Mouse (Mus musculus) ovary, postnatal 10 days (tissue): ENCODE data around the gene Dhx35.
A peak's percentile ranks its signal among the peaks of the same experiment; 100 is the strongest.

Experiments
- DNase-seq: peaks from one replicate; pipeline ENCODE4 v3.0.0; 2022; ENCODE audit warnings: low spot score

Gene Dhx35

DNA sequence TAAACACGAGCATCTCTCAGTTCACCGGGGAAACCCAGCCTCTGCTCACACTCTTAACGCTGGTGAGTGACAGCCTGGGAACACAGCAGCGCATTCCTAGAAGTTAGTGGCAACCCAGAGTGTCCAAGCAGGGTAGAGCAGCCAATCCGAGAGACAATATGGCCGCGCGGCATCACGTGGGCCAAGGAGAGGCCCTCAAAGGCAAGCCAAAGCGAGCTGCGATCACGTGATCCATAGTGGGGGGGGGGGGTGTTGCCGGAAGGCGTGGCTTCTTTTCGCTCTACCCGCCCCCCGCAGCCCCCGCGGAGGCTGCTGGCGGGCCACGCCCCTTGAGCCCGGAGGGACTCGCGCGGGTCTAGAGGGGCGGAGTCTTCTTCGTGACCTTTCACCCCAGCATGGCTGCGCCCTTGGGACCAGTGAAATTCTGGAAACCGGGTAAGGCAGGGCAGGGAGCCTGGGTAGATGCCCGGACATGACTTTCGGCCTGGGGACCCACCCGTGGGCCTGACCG is at the start of gene Dhx35:
Gene Dhx35 (plus strand): TSS at position 314 of the 511 bp plus-strand sequence.
- DNase-seq, result peak; percentile 65

DNA sequence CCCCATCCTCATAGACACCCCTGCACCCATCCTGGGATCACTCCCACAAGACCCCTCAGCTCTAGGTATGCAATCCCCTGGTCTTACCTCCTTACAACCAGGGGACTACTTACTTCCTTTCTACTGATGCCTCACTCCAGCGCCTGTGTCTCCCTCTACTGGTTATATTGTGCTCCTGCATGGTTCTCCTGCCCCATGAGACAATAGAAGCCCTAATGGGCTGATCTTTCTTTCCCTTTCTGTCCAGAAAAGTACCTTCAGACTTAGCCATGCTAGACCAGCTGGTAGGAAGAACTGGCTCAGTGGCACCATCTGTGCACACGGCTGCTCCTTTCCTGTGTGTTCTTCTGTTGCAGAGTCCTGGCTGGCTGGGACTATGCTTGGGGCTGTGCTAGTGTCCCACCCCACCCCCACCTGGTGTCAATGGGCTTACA is 49.5 kb upstream of the Dhx35 start:
- no peak for DNase-seq

DNA sequence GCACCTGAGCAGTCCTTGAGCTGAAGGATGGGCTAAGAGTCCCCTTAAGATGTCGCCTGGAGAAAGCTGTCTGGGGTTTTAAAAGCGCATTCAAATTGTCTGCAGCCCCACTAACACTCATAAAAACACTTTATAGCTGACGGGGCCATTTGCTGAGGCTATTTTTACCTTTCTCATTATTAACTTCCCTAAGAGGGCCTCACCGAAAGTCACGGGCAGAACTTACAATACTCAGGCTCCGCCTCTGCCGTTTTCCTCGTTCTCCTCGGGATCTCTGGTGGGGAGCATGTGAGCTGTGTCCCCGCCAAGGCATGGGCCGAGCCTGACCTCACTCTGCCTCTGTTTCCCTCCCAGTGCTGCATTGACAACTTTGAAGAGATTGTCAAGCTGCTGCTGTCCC is 48.4 kb upstream of the Dhx35 start:
- no peak for DNase-seq

DNA sequence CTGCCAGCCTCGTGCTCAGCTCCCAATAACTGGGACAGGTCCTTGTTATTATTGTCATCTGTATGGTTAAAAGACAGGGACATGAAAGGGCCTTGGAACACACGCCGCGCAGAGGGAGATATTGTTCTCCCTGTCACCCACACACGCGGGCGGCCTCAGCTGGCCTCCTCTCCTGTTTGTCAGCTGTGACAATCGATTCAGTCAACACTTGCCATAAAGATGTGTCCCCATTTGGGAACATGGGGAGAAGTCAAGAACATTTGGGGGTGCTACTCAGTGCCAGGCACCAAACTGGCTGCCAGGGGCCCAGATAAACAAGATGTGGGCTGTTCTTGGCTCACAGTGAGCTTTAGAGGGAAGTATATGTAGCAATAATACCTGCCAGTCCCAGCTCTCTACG is 45.2 kb upstream of the Dhx35 start:
- no peak for DNase-seq

DNA sequence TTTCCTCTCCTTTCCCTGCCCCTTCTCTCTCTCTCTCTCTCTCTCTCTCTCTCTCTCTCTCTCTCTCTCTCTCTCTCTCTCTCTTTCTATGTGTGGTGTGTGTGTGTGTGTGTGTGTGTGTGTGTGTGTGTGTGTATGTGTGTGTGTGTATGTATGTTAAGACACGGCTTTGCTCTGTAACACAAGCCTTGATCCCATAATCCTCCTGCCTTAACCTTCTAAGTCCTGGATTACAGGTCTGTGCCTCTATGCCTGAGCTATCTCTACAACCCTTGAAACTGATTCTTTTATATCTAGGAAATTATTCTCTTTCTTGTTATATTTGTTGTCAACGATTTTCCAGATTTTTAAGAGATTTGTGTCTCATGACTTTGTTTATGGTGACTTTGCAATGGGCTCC is 34.4 kb upstream of the Dhx35 start:
- no peak for DNase-seq

DNA sequence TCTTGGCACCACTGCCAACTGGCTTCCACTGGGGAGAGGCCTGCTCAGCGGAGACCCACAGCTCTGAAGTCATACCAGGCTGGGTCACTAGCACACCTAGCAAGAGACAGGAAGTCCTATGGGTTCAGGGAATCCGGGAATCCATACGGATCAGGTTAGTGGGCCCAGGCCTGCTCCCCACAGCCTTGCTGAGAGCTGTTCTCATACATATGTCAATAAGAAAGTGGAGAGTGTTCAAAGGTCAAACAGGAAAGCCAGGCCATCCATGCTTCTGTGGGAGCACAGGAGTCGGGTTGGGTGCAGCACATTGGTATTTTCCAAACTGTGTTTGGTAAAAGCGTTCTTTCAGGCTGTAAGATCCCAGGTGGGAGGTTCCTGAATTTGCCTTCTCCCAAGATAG is 32.3 kb upstream of the Dhx35 start:
- no peak for DNase-seq

DNA sequence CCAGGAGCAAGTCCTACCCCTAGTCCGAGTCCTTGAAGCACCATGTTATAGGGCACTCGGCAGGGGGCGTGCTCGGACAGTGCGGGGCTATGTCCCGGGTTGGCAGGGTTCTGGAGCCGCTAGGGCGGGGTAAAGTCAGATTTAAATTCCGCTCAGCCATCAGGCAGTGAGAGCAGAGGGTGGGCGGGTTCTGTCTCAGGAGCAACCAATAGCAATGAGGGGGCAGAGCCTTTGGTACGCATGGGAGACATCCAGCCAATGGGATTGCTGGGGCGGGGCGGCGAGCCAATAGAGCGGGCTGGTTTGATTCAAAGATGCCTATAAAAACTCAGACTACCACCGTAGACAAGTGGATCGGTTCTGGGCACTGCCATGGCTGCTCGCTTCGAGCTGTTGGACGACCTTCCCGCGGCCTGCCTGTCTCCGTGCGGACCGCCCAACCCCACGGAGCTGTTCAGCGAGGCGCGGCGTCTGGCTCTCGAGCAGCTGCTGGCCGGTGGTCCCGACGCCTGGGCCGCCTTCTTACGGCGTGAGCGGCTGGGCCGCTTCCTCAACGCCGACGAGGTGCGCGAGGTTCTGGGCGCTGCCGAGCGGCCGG is 26.8 kb upstream of the Dhx35 start, which contains the start of gene Fam83d:
Gene Fam83d (plus strand): TSS at position 352 of the 598 bp plus-strand sequence.
- DNase-seq, result peak; percentile 86

DNA sequence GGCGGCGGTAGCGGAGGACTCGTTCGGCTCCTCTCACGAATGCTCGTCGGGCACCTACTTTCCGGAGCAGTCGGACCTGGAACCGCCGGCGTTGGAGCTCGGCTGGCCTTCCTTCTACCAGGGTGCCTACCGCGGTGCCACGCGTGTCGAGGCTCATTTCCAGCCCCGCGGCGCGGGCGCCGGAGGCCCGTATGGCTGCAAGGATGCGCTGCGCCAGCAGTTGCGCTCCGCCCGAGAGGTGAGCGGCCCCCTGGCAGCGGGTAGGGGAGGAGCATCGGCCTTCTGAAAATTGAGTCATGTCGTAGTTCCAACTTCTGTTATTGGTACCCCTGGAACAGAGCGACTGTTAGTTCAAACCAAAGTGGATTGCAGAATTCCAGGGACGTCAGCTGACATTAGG is 26.3 kb upstream of the Dhx35 start:
- DNase-seq, result peak; percentile 11

DNA sequence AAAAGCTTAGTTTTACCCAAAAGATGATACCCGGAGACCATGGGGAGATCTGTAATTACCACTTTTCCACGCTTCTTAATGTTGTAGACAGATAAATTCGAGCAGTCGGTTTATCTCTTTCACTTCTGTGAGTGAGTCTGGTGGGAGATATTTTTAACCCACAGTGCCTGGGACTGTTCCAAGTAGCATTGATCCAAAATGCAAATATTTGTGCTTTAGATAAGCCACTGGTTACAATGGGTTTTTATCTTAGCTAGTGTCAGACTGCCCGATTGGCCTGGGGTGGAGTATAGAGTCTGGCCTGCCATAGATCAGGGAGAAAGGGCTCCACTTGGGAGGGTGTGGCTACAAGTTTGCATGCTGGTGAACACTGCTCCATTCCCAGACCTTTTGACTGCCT is 25.8 kb upstream of the Dhx35 start:
- DNase-seq, result no peak

DNA sequence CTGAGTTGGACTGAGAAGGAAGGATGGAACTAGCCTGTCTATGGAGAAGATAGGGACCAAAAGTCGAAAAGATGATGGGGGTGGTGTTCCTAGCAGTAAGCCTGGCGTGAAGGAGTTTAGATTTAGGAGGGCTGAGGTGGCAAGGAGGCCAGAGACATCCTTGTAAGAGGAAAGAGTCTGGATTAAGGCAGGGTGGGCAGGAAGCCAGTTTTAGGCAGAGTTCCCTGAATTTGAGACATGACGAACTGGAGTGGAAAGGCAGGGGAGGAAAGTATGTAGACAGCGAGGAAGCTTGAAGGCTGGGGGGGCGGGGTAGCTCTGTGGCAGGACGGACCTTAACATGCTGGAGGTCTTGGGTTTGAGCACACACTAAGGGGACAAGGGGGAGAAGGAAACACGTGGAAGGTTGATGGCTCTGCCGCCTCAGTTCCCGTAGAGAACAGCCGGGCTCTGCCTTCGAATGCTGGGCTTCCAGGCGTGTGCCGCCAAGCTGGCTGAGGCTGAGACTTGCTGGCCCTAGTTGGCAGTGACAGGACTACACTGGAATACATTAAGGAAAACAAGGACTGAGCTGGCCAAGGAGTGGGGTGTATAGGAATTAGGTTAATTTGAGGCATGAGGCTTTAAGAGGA is 24.4 kb upstream of the Dhx35 start:
- no peak for DNase-seq

DNA sequence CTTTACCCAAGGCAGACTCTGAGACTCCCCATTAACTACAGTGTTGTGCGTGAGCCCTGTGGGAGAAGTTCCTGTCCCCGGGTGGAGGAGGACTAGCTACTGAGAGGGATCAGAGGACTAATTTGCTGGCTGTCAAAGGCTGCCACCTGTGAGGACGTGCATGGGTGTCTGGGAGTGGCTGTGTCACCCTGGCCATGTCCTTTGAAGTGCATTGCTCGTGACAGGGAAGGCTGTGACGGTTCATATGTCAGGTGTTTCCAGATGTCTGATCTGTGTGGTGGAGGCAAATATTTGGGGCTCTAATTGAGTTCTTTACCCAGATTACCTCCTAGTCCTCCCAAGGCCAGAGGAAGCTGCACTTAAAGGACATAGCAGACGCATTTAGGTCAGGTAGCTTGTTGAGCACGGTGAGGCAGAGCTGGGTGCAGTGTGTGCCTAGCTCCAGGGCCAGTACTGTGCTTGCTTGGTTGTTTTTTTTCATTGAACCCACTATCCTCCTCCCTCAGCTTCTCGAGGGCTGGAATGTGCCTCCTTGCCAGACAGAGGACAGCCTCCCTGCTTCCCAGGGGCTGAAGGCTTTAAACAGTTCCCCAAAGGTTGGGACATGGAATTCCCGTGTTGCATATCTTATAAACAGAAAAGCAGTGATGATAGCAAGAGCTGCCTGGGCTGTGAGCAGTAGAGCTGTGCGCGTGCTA is 23.4 kb upstream of the Dhx35 start:
- no peak for DNase-seq

DNA sequence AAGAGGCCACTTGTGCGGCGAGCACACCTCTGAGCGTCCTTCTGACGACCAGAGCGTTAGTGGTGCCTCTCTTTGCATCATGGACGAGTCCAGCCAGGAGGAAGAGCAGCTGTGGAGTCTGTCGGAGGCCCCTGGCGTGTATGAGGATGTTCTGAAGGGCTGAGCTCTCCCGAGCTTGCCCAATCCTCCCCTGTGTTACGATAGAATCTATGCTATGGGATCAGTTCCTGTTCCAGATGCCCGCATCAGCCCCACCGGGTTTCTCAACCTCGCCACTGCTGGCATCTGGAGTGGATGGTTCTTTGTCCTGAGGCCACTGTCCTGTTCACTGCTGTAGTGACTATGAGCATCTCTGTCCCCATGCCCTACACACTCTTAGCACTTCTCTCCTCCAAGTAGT is 21.8 kb upstream of the Dhx35 start:
- DNase-seq, result no peak

DNA sequence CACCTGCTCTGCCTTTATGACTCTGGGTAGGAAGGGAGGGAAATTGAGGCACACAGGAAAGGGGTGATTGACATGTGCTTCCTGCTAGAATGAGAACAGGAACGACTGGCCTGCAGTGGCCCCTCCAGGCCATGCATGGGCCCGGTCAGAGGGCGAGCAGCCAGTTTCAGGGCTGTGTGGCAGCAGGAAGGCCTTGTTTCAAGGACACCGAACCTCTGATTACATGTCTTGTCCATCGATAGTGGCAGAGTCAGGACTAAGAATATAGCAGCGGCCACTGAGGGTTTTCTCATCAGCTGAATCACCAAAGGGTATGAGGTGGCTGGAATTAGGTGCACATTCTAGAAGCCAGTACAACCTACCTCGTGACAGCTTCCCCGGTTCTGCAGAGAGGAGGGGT is 19.7 kb upstream of the Dhx35 start:
- DNase-seq, result no peak

DNA sequence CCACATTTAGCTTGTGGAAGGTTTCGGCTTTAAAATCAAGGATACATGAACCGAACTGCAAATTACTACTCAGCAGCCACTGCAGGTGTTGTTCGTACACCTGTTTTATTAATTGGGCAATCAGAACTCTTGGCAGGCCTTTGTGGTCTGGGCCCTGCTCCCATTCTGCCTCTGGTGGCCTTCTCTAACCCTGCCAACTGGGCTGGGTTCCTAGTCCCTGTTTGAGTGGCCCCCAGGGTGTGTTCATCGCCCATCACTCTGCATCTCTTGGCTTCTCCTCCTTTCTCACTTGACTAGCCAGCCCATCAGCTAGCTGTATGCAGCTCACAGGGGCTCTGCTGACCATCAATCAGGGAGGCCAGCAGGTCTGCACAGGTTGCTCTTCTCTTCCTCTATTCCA is 17.9 kb upstream of the Dhx35 start:
- no peak for DNase-seq

DNA sequence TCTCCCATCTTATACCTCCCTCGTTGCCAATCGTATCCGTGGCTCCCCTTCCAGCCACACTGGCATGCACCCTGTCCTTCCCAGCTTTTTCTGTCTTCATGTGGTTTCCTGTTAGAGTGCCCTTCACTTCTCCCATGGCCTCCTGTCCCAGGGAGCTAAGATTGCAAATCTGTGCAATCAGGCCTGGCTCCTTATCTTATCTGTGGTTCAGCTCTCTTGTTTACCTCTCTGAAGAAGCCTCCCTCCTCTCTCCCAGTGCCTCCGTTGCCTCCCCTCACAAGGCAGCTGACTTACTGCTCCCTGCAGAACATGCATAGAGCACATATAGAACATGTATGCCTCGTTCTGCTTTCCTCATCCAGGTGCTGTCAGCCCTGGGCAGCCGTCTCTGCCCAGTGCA is 17.1 kb upstream of the Dhx35 start:
- no peak for DNase-seq

DNA sequence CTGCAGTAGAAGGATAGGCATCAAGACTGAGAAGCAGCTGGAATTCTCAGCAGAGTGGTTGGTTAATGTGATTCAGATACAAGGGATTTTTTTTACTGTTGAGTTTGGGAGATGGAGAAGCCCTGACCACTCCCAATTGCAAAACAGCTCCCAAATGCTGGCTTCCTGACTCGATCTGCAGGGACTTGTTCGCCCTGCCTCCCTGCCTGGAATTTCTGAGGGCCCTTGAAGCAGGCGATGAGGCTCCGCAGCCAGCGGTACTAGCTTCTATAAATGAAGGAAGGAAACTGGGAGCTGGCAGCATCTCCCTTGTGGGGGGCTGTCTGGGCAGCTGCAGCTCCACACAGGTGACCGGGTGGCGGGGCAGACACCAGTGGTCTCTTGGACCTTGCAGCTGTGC is 16.3 kb upstream of the Dhx35 start:
- no peak for DNase-seq

DNA sequence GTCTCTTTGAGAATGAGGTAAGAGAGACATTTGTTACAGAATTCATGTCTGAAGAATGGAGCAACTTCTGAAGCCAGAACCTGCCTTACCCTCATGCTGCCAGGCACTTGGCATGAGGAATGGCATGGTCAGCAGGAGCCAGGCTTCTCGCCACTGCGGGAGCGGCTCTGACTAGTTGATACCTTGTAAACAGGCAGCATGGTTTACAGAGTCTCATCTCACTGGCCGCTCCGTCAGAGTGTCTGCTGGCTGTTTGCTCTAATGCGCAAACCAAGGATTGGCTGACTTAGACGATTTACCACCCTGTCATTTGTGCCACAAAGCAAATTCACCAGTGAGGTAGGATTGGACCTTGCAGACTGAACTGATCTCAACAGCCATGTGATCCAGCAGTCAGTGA is 13.5 kb upstream of the Dhx35 start:
- no peak for DNase-seq

DNA sequence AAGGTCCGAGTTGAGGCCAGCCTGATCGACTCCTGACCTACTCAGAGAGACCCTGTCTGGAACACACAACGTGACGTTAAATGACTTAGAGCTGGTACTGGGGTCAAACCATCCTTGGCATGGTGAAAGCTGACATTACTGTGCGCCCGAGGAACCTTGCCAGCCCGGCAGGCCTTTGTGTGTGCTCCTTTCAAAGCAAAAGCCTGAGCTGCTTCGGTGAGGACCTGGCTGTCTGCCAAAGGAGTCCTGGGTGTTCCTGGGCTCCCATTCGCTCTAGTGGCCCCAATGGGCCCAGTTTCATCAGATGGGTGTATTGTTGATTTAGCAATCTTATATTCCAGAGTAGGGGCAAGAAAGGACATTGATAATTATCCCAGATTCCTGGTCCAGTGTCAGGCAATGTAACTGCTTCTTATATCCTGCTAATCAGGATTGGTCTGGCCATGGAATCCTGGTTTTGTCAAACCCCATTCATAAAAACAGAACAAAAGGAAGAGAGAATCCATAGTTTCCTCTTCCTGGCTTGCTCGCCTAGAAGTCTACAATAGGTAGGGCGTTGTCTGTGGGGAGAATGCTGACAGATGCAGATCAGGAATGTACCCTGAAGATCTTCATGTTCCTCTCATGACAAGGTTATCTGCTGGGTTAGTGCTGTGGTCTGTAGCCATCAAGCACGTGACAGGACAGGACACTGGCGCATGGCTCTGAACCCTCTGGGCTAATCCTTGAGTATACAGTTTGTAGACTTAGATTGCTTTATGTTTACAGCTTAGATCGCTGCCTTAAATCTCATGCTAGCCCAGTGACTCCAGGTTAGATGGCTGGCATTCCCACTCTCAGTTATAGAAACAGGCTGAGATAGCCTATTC is 7.4 kb upstream of the Dhx35 start:
- DNase-seq, result no peak

DNA sequence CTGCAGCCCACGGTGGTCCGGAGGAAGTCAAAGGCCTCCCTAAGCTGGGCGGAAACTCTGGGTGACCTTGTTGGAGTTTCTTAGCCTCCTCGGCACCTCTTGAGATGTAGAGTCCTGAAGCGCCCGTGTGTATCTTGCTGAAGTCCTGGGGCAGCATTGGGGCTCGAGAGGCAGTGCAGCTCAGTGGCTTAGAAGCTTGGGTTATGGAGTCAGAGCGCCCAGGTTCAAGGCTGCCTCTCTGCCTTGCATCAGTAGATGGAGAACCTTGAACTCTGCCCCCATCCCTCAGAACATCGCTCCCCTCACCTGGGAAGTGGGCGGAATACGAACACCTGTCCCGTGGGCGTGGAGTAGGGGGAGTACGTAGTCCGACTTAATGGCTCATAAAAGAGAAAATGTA is 436 bp downstream of the Dhx35 start:
- no peak for DNase-seq

DNA sequence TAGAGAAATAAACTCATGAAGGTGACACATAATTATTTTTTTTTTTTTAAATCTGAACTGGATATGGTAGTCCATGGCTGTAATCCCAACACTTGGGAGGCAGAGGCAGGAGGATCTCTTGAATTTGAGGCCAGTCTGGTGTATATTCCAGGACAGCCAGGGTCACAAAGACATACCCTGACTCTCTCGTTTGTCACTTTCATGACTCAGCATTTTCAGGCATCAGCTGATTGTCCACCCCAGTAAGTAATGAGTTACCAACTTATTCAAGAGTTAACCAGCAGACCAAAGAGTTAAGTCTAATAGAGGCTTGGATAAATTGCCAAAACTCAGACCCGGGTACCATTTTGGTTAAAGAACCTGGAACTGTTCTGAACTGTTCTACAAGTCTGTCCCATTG is 1.3 kb downstream of the Dhx35 start:
- DNase-seq, result no peak

DNA sequence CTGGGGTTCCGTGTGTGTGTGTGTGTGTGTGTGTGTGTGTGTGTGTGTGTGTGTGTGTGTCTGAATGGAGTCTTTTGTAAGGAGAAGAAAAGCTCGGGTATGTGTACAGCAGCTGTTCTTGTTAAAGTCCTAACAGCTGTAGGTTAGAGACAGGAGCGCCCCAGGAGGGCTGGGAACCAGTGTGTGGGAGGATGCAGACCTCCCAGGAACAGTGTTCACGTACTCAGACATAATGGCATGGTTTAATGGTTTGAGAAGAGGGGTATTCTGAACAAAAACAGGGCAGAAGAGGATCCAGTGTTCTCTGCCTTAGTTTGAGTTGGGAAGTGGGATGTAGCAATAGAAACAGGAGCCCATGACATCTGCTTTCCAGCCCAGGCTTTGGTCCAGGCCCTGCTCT is 4.7 kb downstream of the Dhx35 start:
- DNase-seq, result no peak

DNA sequence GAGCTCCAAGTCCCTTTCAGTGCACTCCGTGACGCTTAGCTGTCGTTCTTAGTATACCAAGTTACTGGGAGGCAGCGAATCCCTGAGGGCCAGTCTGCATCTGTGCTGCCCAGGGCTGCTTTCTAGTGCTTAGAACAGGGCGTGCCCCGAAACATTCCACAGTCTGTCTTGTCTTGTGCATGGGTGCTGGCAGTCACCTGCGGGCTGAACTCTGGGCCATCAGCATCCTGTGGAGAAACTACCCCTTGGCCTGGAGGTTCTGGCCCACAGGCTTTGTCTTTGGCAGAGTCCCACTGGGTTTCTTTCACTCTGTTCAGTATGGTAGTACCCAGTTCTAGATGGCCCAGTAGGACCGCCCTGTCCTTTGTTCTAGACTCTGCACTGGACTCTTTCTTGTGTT is 6.2 kb downstream of the Dhx35 start:
- no peak for DNase-seq
